Comparison of ENCODE assay signal across 18 mouse cellular contexts in the genomic region with DNA sequence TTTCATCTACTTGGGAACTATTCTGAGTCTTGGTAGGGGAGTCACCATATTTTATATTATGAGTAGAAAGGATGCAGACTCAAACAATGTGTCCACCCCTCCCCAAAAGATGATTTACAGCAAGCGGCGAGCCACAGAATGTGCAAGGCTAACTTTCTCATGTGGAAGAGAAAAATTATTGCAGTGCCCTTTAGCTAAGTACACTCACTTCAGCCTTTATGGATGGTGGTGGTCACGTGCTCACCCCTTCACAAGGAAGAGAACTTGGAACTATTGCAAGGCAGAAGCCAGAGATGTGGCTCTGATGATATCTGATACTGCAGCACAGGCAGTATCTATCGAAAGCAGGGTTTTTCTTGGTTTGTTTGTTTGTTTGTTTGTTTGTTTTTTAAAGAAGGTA. TPM values are rescaled to one million over a fixed set of nuclear protein-coding genes. Genes with fewer than 3 reads are reported as not detected.
DNase-seq lines count a peak whose midpoint lies in the region.
"Had no signal": no experiment of that assay in that cellular context is flagged by ENCODE, and none has a peak within 500 bp of the region (broad histone marks: within the 10 kb centered on the region; RNA-seq: fewer than 3 reads in every experiment).

No protein-coding gene starts in this region.

- no peak overlapping the region for H3K27ac ChIP-seq in hindbrain, embryonic 10.5 days
- H3K27ac ChIP-seq: embryonic facial prominence, embryonic 15.5 days; heart, embryonic 13.5 days had no signal

- no peak overlapping the region for H3K4me3 ChIP-seq in hindbrain, embryonic 10.5 days
- H3K4me3 ChIP-seq: embryonic facial prominence, embryonic 15.5 days; erythroblast, embryonic 14.5 days; forebrain, embryonic 10.5 days; forebrain, embryonic 15.5 days; heart, embryonic 13.5 days; hindbrain, embryonic 12.5 days had no signal

- H3K36me3 ChIP-seq in hindbrain, embryonic 10.5 days = 0 out of 2 replicates have a peak, but pooled peaks cover 2% of the 10 kb centered on the region
- H3K36me3 ChIP-seq: embryonic facial prominence, embryonic 15.5 days; forebrain, embryonic 15.5 days; hindbrain, embryonic 12.5 days had no signal

- H3K27me3 ChIP-seq in hindbrain, embryonic 10.5 days (ENCODE audit: insufficient read depth, poor library complexity, severe bottlenecking) = no peaks in the 10 kb centered on the region; the same call in 1 of the 2 replicates
- H3K27me3 ChIP-seq: embryonic facial prominence, embryonic 15.5 days; forebrain, embryonic 15.5 days; heart, embryonic 13.5 days; hindbrain, embryonic 12.5 days had no signal

- DNase-seq in heart, adult 11 months = peak; percentile 37
- no peak for DNase-seq in heart, adult 18-20 months
- DNase-seq in adrenal gland, adult 8-10 months = peak; percentile 55
- DNase-seq in adrenal gland, postnatal 36 days = peak; percentile 65 to 70
- DNase-seq in left cerebral cortex, adult 8-10 months (ENCODE audit: low spot score in 2 of 2) = no peak
- DNase-seq in hindbrain, embryonic 10.5 days (ENCODE audit: low spot score) = no peak
- DNase-seq: cerebellum, adult 8-10 months; cerebellum, postnatal 14 days; embryo, embryonic 11 days; gastrocnemius, postnatal 14 days; heart, postnatal 36 days; kidney, adult 9 months had no signal

- H3K4me1 ChIP-seq in hindbrain, embryonic 10.5 days (replicated peaks) = peaks cover 33% of the 10 kb centered on the region

- H3K9me3 ChIP-seq in hindbrain, embryonic 10.5 days = no peaks in the 10 kb centered on the region
- H3K9me3 ChIP-seq: embryonic facial prominence, embryonic 15.5 days; forebrain, embryonic 10.5 days; forebrain, embryonic 15.5 days; heart, embryonic 13.5 days; hindbrain, embryonic 12.5 days had no signal

- WGBS in hindbrain, embryonic 10.5 days = 90% methylated on average over 4 of the region's 4 CpGs

RNA-seq across cellular contexts. Expression of a gene that starts 38.4 kb away (rescaled TPM):
- total RNA-seq in heart, adult 18-20 months (2021) = 10 to 100 TPM; 18.1 to 18.9 TPM
- 10 to 100 TPM; 27.6 to 39.9 (median 33.4) TPM for total RNA-seq in adrenal gland, adult 8-10 months (2022)
- total RNA-seq in adrenal gland, postnatal 36 days (2021) = 10 to 100 TPM; 31.2 to 36.5 TPM
- 10 to 100 TPM; 33.2 to 42.3 (median 39.0) TPM for total RNA-seq in left cerebral cortex, adult 8-10 months (2022)
- 30.4 and 35.2 TPM in 2 replicates for polyA plus RNA-seq in hindbrain, embryonic 10.5 days (2016; fragmentation: Nextera tagmentation; extraction: Ambion mirVana)
- polyA plus RNA-seq: erythroblast, embryonic 14.5 days had no signal

Comparison
In these comparisons a context has a peak if more than half of its experiments do, and no peak if none do; other contexts are left out.
1. DNase-seq: peak in heart, adult 11 months (single experiment), adrenal gland, adult 8-10 months (single experiment) and adrenal gland, postnatal 36 days (2 of 2); none in heart, adult 18-20 months (0 of 2), left cerebral cortex, adult 8-10 months (0 of 2) and hindbrain, embryonic 10.5 days (single experiment).